Mouse (Mus musculus) limb, embryonic 15.5 days (tissue): ENCODE measurements around the gene S100g. TPM values are rescaled to one million over a fixed set of nuclear protein-coding genes. Genes with fewer than 3 reads are reported as not detected.

Experiments
- ATAC-seq: fragments of 200-750 bp; cut with Nextera tagmentation; 2 replicates; pipeline ENCODE4 v1.8.0; 2017; ENCODE audit warnings: low read depth, moderate TSS enrichment; ENCODE audit not compliant: insufficient number of reproducible peaks, low FRiP score, low TSS enrichment
- H3K27ac ChIP-seq: fragments of 300-500 bp; sonication (generic); 2 replicates; pipeline ENCODE4 v1.5.1; 2015; ENCODE audit warnings: moderate library complexity, mild to moderate bottlenecking, inconsistent platforms
- H3K27me3 ChIP-seq: fragments of 300-500 bp; sonication (generic); 2 replicates; pipeline ENCODE4 v1.6.1; 2015; ENCODE audit warnings: inconsistent platforms
- H3K36me3 ChIP-seq: fragments of 300-500 bp; sonication (generic); 2 replicates; pipeline ENCODE4 v1.6.1; 2015; ENCODE audit warnings: inconsistent platforms
- H3K4me1 ChIP-seq: fragments of 300-500 bp; sonication (generic); 2 replicates; pipeline ENCODE4 v1.6.1; 2015; ENCODE audit warnings: inconsistent platforms
- H3K4me2 ChIP-seq: fragments of 300-500 bp; sonication (generic); 2 replicates; pipeline ENCODE4 v1.6.1; 2015; ENCODE audit warnings: mild to moderate bottlenecking, inconsistent platforms
- H3K4me3 ChIP-seq: fragments of 300-500 bp; sonication (generic); 2 replicates; pipeline ENCODE4 v1.5.1; 2015; ENCODE audit warnings: mild to moderate bottlenecking, inconsistent platforms
- H3K9ac ChIP-seq: fragments of 300-500 bp; sonication (generic); 2 replicates; pipeline ENCODE4 v1.6.1; 2015; ENCODE audit warnings: inconsistent platforms
- H3K9me3 ChIP-seq: fragments of 300-500 bp; sonication (generic); 2 replicates; pipeline ENCODE4 v1.6.1; 2016; ENCODE audit warnings: inconsistent platforms
- WGBS: fragments of 180-500 bp; shearing (Covaris S2); methylation state at CpG from one replicate; pipeline ENCODE4 v1.1.7; 2015; 5-methylcytosine and 5-hydroxymethylcytosine counted together
- polyA plus RNA-seq: library from polyadenylated mRNA; unstranded; fragments of >200 nt; fragmentation: Nextera tagmentation; extraction: Ambion mirVana; gene quantifications from 2 replicates; pipeline ENCODE4 v1.2.1, GENCODE M21; 2015

Gene S100g
- polyA plus RNA-seq, 1 experiment from 2014 or later: 0.47 TPM

- Histone ChIP-seq H3K4me3 (no peak overlapping the region), H3K36me3 (peaks cover 9% of the 10 kb centered on the region), H3K9ac (no peak overlapping the region), H3K27ac (no peak overlapping the region), H3K27me3 (no peaks in the 10 kb centered on the region), H3K4me2 (no peak overlapping the region), H3K9me3 (no peaks in the 10 kb centered on the region), H3K4me1 (no peaks in the 10 kb centered on the region)
- ATAC-seq: no peak
- WGBS: 35% methylated on average over 5 of the region's 5 CpGs
Measured at GRCm38 (mm10) chrX:162915697-162916096, 48.7 kb downstream of the S100g start.

- ATAC-seq: no peak
- WGBS: 84% methylated on average over 3 of the region's 3 CpGs
Measured at GRCm38 (mm10) chrX:162913651-162914050, 50.7 kb downstream of the S100g start.

More at GRCm38 (mm10) chrX:162913651-162914050, 50.7 kb downstream of the S100g start:
- no peak overlapping the region for H3K27ac ChIP-seq
- H3K9ac ChIP-seq: no peak overlapping the region
- H3K36me3 ChIP-seq: peaks cover 12% of the 10 kb centered on the region
- H3K4me1 ChIP-seq: no peaks in the 10 kb centered on the region
- H3K4me2 ChIP-seq: no peak overlapping the region
- H3K27me3 ChIP-seq: no peaks in the 10 kb centered on the region
- H3K4me3 ChIP-seq: no peak overlapping the region
- H3K9me3 ChIP-seq: no peaks in the 10 kb centered on the region

Other genes with a start within 250 kb of the S100g start
- gene Rbbp7, start 204.2 kb downstream of the S100g start, polyA plus RNA-seq: 468 and 499 TPM in 2 replicates
- 11.9 and 12.7 TPM in 2 replicates for gene Txlng, start 135.1 kb downstream of the S100g start, polyA plus RNA-seq
- gene Syap1, start 76.2 kb downstream of the S100g start, polyA plus RNA-seq: 38.5 and 43.9 TPM in 2 replicates
- gene Ctps2, start 63.4 kb downstream of the S100g start, polyA plus RNA-seq: 80.8 and 84.0 TPM in 2 replicates